Mouse (Mus musculus): ENCODE measurements at regions not wholly inside any gene's neighbourhood (a gene's known extent, or its start where the extent isn't known, plus 50 kb on each side); places are given as distances from the start of the nearest gene placed in this dataset.

DNA sequence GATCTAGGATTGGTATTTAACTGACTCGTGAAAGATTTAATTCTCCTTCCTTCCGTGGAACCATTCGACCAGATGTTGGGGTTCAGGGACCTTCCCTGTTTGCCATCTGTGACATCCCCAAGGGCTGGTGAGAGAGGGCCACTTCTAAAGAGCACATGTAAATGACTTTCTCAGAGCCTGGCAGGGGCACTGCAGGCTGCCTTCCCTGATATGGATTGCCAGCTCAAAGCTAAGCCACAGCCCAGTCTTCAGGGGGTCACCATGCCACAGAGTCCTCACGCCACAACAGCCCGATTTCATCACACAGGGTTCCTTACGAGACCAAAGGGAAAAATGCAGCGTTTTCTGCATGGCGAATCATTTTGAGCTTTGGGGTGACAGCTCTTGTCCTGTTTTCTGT, 115.1 kb upstream of the Prox1 start:
- H3K9me3 ChIP-seq (replicated peaks), result no peaks in the 10 kb centered on the region
- H3K4me3 ChIP-seq (replicated peaks), result no peak overlapping the region
- H3K4me2 ChIP-seq, result no peak overlapping the region
- no peak overlapping the region for H3K27ac ChIP-seq
- no peak overlapping the region for H3K9ac ChIP-seq
- H3K4me1 ChIP-seq, result peaks cover 18% of the 10 kb centered on the region
- ATAC-seq (replicated peaks; ENCODE audit: low FRiP score), result no peak
- H3K36me3 ChIP-seq, result no peaks in the 10 kb centered on the region
- peaks cover 43% of the 10 kb centered on the region for H3K27me3 ChIP-seq
- 83% methylated on average over 8 of the region's 8 CpGs for WGBS

DNA sequence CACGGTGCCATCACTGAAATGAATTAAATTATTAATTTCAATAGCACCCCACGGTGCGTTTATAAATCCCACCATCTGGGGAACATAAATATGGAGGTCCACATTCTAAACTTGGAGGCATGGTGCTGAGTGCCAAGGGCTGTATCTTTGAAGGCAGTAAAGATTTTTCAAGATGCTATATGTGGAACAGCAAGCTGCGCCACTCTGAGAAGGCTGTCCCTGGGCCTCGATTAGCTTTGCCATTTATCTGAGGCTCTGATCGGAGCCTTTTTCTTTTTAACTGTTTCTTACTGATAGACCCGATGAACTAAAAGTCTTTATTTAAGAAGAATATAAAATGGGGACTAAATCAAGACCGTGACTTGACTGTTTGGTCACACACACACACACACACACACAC, 114.5 kb upstream of the Prox1 start:
- no peak overlapping the region for H3K4me3 ChIP-seq (replicated peaks)

DNA sequence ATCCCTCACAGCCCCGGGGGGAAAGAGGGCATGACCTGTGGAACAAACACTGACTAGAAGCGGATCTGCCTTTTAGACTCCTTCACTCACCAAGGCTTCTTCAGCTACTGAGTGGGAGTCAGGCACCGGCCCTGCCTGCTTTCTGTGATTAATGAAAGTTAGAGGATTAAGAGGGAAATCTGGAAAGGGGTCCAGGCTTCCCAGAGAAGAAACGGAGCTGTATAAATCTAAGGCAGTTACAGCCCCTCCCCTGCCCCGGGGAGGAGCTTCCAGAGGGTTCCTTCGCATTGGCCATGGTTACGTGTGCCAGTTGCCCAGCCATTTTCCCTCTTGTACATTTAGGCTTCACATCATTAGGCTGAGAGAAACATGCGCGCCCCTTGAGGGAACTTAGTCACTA, 113.6 kb upstream of the Prox1 start:
- peaks cover 35% of the 10 kb centered on the region for H3K27me3 ChIP-seq
- no peaks in the 10 kb centered on the region for H3K36me3 ChIP-seq
- no peak for ATAC-seq (replicated peaks; ENCODE audit: low FRiP score)
- H3K9ac ChIP-seq, result no peak overlapping the region
- peaks cover 18% of the 10 kb centered on the region for H3K4me1 ChIP-seq
- H3K27ac ChIP-seq, result no peak overlapping the region
- no peak overlapping the region for H3K4me2 ChIP-seq
- H3K9me3 ChIP-seq (replicated peaks), result no peaks in the 10 kb centered on the region
- H3K4me3 ChIP-seq (replicated peaks), result no peak overlapping the region
- 36% methylated on average over 9 of the region's 9 CpGs for WGBS

More for the DNA sequence above, 114.5 kb upstream of the Prox1 start:
- Histone ChIP-seq H3K9me3 (replicated peaks) (no peaks in the 10 kb centered on the region), H3K36me3 (no peaks in the 10 kb centered on the region), H3K9ac (no peak overlapping the region), H3K27me3 (peaks cover 43% of the 10 kb centered on the region), H3K4me2 (no peak overlapping the region), H3K27ac (no peak overlapping the region), H3K4me1 (peaks cover 18% of the 10 kb centered on the region)
- ATAC-seq (replicated peaks; ENCODE audit: low FRiP score), result no peak
- 89% methylated on average over 8 of the region's 8 CpGs for WGBS

DNA sequence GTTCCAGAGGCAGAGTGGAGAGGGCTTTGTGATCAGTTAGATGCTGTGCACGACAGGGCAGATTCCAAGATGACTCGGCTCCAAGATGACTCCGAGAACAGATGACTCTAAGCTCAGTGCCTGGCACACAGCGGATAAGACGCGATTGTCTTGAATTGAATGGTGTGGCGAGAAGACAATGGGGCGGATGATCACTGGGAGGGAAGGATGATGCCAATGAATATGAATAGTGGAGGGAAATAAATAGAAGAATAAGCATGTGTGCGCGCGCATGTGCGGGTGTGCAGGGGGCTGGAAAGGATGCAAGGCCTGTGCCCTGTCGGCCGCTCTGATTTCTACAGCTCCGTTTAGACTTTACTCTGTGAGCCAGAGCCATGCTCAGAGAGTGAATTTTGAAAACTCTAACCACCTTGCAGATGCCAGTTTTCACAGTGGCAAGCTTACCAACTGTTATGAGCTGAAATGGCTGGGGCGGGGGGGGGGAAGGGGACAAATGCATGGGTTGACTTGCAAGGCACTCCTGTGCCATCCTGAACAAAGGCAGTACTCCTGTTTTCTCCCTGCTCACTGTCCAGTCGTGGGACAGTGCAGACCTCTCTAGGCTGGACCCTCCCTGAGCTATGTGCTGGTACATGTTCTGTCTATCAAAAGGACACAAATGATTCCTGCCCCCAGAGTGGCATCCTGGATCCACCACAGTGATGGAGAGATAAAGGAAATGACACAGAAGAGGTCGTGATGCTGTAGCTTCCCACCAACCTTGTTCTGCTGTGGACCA, 109.8 kb upstream of the Prox1 start:
- peaks cover 9% of the 10 kb centered on the region; the same call in 1 of the 2 replicates for H3K4me1 ChIP-seq
- H3K27ac ChIP-seq, result no peak overlapping the region
- WGBS, result 88% methylated on average over 18 of the region's 18 CpGs
- no peak overlapping the region for H3K9ac ChIP-seq
- no peaks in the 10 kb centered on the region for H3K36me3 ChIP-seq
- H3K27me3 ChIP-seq, result 0 out of 2 replicates have a peak, but pooled peaks cover 7% of the 10 kb centered on the region
- no peaks in the 10 kb centered on the region for H3K9me3 ChIP-seq (replicated peaks)
- H3K4me2 ChIP-seq, result no peak overlapping the region
- no peak overlapping the region for H3K4me3 ChIP-seq (replicated peaks)
- ATAC-seq (replicated peaks; ENCODE audit: low FRiP score), result no peak

DNA sequence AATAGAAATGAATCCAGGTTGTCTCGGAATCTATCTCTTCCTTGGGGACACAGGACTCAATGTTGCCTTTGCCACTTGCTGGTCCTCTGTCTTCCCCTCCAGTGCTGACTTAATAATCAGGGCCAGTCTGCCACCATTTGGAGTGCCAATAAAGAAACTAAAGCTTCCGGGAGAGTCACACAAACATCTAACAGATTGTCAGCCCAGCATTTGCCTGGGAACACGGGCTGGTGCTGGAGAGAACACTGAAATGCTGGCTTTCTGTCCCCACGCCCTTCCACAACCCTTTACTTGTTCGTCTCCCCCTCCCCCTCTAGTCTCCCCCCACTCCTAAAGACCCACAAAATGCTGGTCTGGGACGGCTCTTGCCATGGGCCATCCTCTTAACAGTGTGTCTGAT, 104.4 kb upstream of the Prox1 start:
- Histone ChIP-seq H3K27me3 (no peaks in the 10 kb centered on the region), H3K4me3 (replicated peaks) (no peak overlapping the region), H3K9ac (no peak overlapping the region), H3K27ac (no peak overlapping the region), H3K36me3 (no peaks in the 10 kb centered on the region), H3K4me2 (no peak overlapping the region), H3K9me3 (replicated peaks) (no peaks in the 10 kb centered on the region), H3K4me1 (no peaks in the 10 kb centered on the region)
- 44% methylated on average over 6 of the region's 6 CpGs for WGBS
- no peak for ATAC-seq (replicated peaks; ENCODE audit: low FRiP score)

DNA sequence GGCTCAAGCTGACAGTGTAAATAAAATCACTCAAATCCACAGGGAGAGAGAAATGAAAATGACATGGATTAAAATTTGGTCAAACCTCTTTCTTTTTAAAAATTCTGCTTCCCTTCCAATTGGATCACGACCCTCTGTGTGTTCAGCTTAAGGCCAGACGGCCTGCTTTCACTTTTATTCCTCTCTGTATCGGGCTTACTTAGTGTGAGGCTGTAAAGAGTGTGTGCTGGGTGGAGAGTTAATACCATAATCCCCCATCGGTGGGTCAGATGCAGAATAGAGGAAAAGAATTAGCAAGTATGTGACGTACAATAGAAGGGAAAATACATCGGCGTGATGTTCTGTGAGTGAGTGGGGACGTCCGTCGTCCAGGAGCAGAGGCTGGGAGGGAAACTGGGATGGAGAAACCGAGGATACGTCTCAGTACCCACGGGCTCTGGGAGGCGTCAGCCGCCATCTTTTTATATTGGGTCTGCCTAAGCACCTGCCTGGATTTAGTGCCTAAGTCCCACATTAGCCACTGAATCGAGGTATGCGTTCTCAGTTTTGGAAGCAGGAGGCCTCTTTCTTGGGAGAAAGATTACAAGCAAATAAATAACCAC, 100.4 kb upstream of the Prox1 start:
- 88% methylated on average over 17 of the region's 17 CpGs for WGBS
- no peak overlapping the region for H3K4me3 ChIP-seq (replicated peaks)
- no peak overlapping the region for H3K9ac ChIP-seq
- H3K9me3 ChIP-seq (replicated peaks), result no peaks in the 10 kb centered on the region
- H3K4me2 ChIP-seq, result no peak overlapping the region
- no peak for ATAC-seq (replicated peaks; ENCODE audit: low FRiP score)
- H3K4me1 ChIP-seq, result no peaks in the 10 kb centered on the region
- H3K36me3 ChIP-seq, result no peaks in the 10 kb centered on the region
- H3K27ac ChIP-seq, result no peak overlapping the region
- no peaks in the 10 kb centered on the region; the same call in 1 of the 2 replicates for H3K27me3 ChIP-seq

DNA sequence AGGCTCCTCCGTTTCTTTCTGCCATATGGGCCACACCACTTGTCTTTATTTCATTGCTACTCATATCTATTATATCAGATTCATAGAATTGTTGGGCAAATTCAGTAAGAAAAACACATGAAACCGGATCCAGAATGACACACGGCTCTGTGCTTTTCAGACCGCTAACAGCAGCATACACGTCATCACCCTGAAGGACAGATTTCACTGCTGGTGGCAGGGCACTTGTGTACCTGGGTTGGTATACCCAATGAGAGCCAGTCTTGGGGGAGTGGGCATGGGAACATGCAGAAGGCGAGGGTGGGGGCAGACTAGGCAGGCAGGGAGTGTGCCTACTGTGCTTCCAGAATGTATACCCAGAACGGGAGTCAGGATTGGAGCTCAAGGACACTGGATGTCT, 98.7 kb upstream of the Prox1 start:
- WGBS, result 86% methylated on average over 7 of the region's 7 CpGs
- Histone ChIP-seq H3K4me2 (no peak overlapping the region), H3K27me3 (peaks cover 2% of the 10 kb centered on the region; the same call in 1 of the 2 replicates), H3K36me3 (no peaks in the 10 kb centered on the region), H3K27ac (no peak overlapping the region), H3K4me3 (replicated peaks) (no peak overlapping the region), H3K9ac (no peak overlapping the region), H3K4me1 (no peaks in the 10 kb centered on the region), H3K9me3 (replicated peaks) (no peaks in the 10 kb centered on the region)
- ATAC-seq (replicated peaks; ENCODE audit: low FRiP score), result no peak

DNA sequence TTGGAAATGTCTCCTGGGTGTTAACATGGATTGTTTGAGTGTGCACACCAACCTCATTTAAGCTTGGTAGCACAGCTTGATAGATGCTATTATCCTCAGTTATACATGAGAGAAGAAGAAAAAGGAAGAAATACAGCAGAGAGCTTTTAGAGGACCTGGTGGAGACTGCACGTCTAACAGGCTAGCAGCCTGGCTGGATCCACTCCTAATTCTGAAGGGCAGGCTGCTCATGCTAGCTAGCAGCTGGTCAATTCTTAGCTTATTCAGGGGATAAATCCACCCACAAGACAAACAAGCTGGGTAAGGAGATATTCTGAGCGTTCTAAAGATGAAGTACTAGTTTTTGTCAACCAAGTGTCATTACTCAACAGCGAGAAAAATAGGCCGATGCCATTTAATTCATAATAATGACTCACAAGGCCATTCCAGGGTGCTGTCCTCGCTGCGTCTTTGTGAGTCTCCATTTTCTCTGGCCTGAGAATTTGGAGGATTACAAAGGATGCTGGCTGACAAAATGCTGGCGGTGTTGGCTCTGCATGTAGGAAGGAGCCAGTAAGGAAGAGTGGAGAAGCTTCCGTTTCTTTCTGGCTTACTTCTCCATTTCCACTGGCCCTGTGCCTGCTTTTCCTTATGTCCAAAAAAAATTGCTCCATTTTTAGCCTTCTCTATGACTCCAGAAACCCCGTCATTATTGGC, 94.7 kb upstream of the Prox1 start:
- H3K27ac ChIP-seq, result no peak overlapping the region
- ATAC-seq (replicated peaks; ENCODE audit: low FRiP score), result no peak
- no peaks in the 10 kb centered on the region for H3K36me3 ChIP-seq
- WGBS, result 80% methylated on average over 9 of the region's 9 CpGs
- H3K4me1 ChIP-seq, result 0 out of 2 replicates have a peak, but pooled peaks cover 4% of the 10 kb centered on the region
- H3K9ac ChIP-seq, result no peak overlapping the region
- no peak overlapping the region for H3K4me3 ChIP-seq (replicated peaks)
- no peak overlapping the region for H3K4me2 ChIP-seq
- H3K27me3 ChIP-seq, result peaks cover 5% of the 10 kb centered on the region; the same call in 1 of the 2 replicates
- no peaks in the 10 kb centered on the region for H3K9me3 ChIP-seq (replicated peaks)

DNA sequence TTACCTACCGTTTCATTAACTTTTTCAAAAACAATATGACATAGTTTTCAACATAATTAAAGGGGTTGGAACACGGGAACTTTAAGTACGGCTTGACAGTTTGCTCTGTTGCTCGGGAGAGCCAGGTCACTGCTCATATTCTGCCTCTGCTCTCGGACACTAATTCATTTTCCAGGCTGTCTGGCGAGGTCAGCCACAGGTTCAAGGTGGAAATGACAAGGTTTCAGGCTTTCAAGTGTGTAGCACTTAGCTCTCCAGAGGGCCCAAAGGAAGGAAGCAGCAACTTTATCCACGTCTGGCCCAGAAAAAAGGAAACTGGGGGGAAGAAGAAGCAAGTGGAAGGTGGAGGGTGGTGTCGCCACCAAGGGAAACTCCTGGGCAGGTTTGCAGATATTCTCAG, 94.0 kb upstream of the Prox1 start:
- ATAC-seq (replicated peaks; ENCODE audit: low FRiP score), result no peak
- Histone ChIP-seq H3K27ac (no peak overlapping the region), H3K9ac (no peak overlapping the region), H3K4me2 (no peak overlapping the region), H3K36me3 (no peaks in the 10 kb centered on the region), H3K9me3 (replicated peaks) (no peaks in the 10 kb centered on the region), H3K4me1 (0 out of 2 replicates have a peak, but pooled peaks cover 4% of the 10 kb centered on the region), H3K27me3 (peaks cover 5% of the 10 kb centered on the region; the same call in 1 of the 2 replicates), H3K4me3 (replicated peaks) (no peak overlapping the region)
- WGBS, result 42% methylated on average over 8 of the region's 8 CpGs

DNA sequence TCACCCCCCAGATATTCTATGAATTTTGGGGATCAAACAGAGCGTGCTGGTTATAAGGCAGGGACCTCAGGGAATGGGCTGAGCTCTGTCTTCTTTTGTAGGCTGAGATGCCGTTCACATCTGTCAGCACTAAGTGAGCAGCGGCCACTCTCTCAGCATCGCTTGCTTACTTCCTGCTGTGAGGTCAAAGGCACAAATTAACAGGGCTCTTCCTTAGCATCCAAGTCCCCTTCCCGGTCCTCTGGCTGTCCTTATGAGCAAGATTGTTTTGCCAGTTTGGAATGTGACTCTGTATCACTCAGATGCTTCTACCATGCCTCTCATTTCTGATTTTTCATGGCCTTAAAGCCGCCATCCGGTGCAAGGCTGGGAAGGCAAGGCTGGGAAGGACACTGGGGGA, 93.1 kb upstream of the Prox1 start:
- Histone ChIP-seq H3K27ac (no peak overlapping the region), H3K27me3 (peaks cover 5% of the 10 kb centered on the region; the same call in 1 of the 2 replicates), H3K36me3 (no peaks in the 10 kb centered on the region), H3K4me1 (0 out of 2 replicates have a peak, but pooled peaks cover 4% of the 10 kb centered on the region), H3K4me2 (no peak overlapping the region), H3K9me3 (replicated peaks) (no peaks in the 10 kb centered on the region), H3K4me3 (replicated peaks) (no peak overlapping the region), H3K9ac (no peak overlapping the region)
- WGBS, result 44% methylated on average over 7 of the region's 7 CpGs
- ATAC-seq (replicated peaks; ENCODE audit: low FRiP score), result no peak

DNA sequence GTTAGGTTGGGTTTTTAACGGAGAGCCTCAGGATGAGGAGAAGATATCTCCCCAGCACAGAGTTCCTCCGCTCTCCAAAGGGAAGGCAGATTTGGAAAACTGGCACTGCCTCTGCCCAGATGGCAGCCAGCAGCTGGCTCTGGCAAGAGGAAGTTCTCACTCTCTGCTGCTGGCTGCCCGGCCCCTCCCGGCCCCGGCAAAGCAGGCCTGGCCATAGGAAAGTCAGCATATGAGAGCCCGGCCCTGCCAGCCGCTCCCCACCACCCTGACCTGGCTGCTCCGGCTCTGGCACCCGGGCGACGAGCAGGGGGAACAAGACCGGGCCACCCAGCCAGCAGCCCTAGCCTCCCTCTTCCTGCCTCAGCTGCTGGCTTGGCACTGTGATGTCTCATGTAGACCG, 89.1 kb upstream of the Prox1 start:
- Histone ChIP-seq H3K36me3 (no peaks in the 10 kb centered on the region), H3K27ac (no peak overlapping the region), H3K4me1 (0 out of 2 replicates have a peak, but pooled peaks cover 4% of the 10 kb centered on the region), H3K9me3 (replicated peaks) (no peaks in the 10 kb centered on the region), H3K4me3 (replicated peaks) (no peak overlapping the region), H3K27me3 (0 out of 2 replicates have a peak, but pooled peaks cover 3% of the 10 kb centered on the region), H3K9ac (no peak overlapping the region), H3K4me2 (no peak overlapping the region)
- 91% methylated on average over 13 of the region's 13 CpGs for WGBS
- ATAC-seq (replicated peaks; ENCODE audit: low FRiP score), result no peak
